Mouse (Mus musculus): ENCODE results near the gene Adamts2. TPM values are rescaled to one million over a fixed set of nuclear protein-coding genes. Genes with fewer than 3 reads are reported as not detected.

Adamts2 gene
- polyA plus RNA-seq, 1 experiment = 8.2 TPM

- TF ChIP-seq CTCF (IDR thresholded peaks at IDR 0.05; ENCODE audit: borderline replicate concordance, extremely low read depth, insufficient read depth, insufficient read length) = no peak
- DNase-seq (ENCODE audit: low read depth) = no peak
Measured at GRCm38 (mm10) chr11:50650037-50650436, 48.2 kb downstream of the Adamts2 start.

GRCm38 (mm10) chr11:50653746-50654431 is 52.0 kb downstream of the Adamts2 start:
- no peak for TF ChIP-seq POLR2A (IDR thresholded peaks at IDR 0.05; ENCODE audit: borderline replicate concordance, extremely low read depth, insufficient read depth, insufficient read length, poor library complexity, severe bottlenecking)
- TF ChIP-seq CTCF (IDR thresholded peaks at IDR 0.05; ENCODE audit: borderline replicate concordance, extremely low read depth, insufficient read depth, insufficient read length) = no peak
- DNase-seq (ENCODE audit: low read depth) = no peak

GRCm38 (mm10) chr11:50658826-50659225 is 56.9 kb downstream of the Adamts2 start:
- peak; percentile 37 for DNase-seq (ENCODE audit: low read depth)

GRCm38 (mm10) chr11:50662176-50662575 is 60.3 kb downstream of the Adamts2 start:
- DNase-seq (ENCODE audit: low read depth) = no peak
- no peak for TF ChIP-seq POLR2A (IDR thresholded peaks at IDR 0.05; ENCODE audit: borderline replicate concordance, extremely low read depth, insufficient read depth, insufficient read length, poor library complexity, severe bottlenecking)
- no peak for TF ChIP-seq CTCF (IDR thresholded peaks at IDR 0.05; ENCODE audit: borderline replicate concordance, extremely low read depth, insufficient read depth, insufficient read length)

More at GRCm38 (mm10) chr11:50658826-50659225, 56.9 kb downstream of the Adamts2 start:
- TF ChIP-seq CTCF (IDR thresholded peaks at IDR 0.05; ENCODE audit: borderline replicate concordance, extremely low read depth, insufficient read depth, insufficient read length) = no peak
- no peak for TF ChIP-seq POLR2A (IDR thresholded peaks at IDR 0.05; ENCODE audit: borderline replicate concordance, extremely low read depth, insufficient read depth, insufficient read length, poor library complexity, severe bottlenecking)

GRCm38 (mm10) chr11:50664826-50665225 is 62.9 kb downstream of the Adamts2 start:
- no peak for DNase-seq (ENCODE audit: low read depth)
- TF ChIP-seq CTCF (IDR thresholded peaks at IDR 0.05; ENCODE audit: borderline replicate concordance, extremely low read depth, insufficient read depth, insufficient read length) = no peak
- TF ChIP-seq POLR2A (IDR thresholded peaks at IDR 0.05; ENCODE audit: borderline replicate concordance, extremely low read depth, insufficient read depth, insufficient read length, poor library complexity, severe bottlenecking) = no peak

GRCm38 (mm10) chr11:50669542-50670362 is 67.9 kb downstream of the Adamts2 start:
- TF ChIP-seq CTCF (IDR thresholded peaks at IDR 0.05; ENCODE audit: borderline replicate concordance, extremely low read depth, insufficient read depth, insufficient read length) = no peak
- TF ChIP-seq POLR2A (IDR thresholded peaks at IDR 0.05; ENCODE audit: borderline replicate concordance, extremely low read depth, insufficient read depth, insufficient read length, poor library complexity, severe bottlenecking) = no peak

GRCm38 (mm10) chr11:50670363-50670725 is 68.5 kb downstream of the Adamts2 start:
- TF ChIP-seq CTCF (IDR thresholded peaks at IDR 0.05; ENCODE audit: borderline replicate concordance, extremely low read depth, insufficient read depth, insufficient read length) (no peak), POLR2A (IDR thresholded peaks at IDR 0.05; ENCODE audit: borderline replicate concordance, extremely low read depth, insufficient read depth, insufficient read length, poor library complexity, severe bottlenecking) (no peak)

More at GRCm38 (mm10) chr11:50669542-50670362, 67.9 kb downstream of the Adamts2 start:
- peak; percentile 67 for DNase-seq (ENCODE audit: low read depth)

GRCm38 (mm10) chr11:50670881-50671280 is 69.0 kb downstream of the Adamts2 start:
- TF ChIP-seq POLR2A (IDR thresholded peaks at IDR 0.05; ENCODE audit: borderline replicate concordance, extremely low read depth, insufficient read depth, insufficient read length, poor library complexity, severe bottlenecking) (no peak), CTCF (IDR thresholded peaks at IDR 0.05; ENCODE audit: borderline replicate concordance, extremely low read depth, insufficient read depth, insufficient read length) (no peak)
- no peak for DNase-seq (ENCODE audit: low read depth)

More at GRCm38 (mm10) chr11:50670363-50670725, 68.5 kb downstream of the Adamts2 start:
- no peak for DNase-seq (ENCODE audit: low read depth)

GRCm38 (mm10) chr11:50671376-50671775 is 69.5 kb downstream of the Adamts2 start:
- no peak for DNase-seq (ENCODE audit: low read depth)
- TF ChIP-seq POLR2A (IDR thresholded peaks at IDR 0.05; ENCODE audit: borderline replicate concordance, extremely low read depth, insufficient read depth, insufficient read length, poor library complexity, severe bottlenecking) (no peak), CTCF (IDR thresholded peaks at IDR 0.05; ENCODE audit: borderline replicate concordance, extremely low read depth, insufficient read depth, insufficient read length) (no peak)

- TF ChIP-seq POLR2A (IDR thresholded peaks at IDR 0.05; ENCODE audit: borderline replicate concordance, extremely low read depth, insufficient read depth, insufficient read length, poor library complexity, severe bottlenecking) = no peak
- no peak for TF ChIP-seq CTCF (IDR thresholded peaks at IDR 0.05; ENCODE audit: borderline replicate concordance, extremely low read depth, insufficient read depth, insufficient read length)
- no peak for DNase-seq (ENCODE audit: low read depth)
Measured at GRCm38 (mm10) chr11:50671820-50672310, 70.0 kb downstream of the Adamts2 start.

- DNase-seq (ENCODE audit: low read depth) = peak; percentile 27
- TF ChIP-seq CTCF (IDR thresholded peaks at IDR 0.05; ENCODE audit: borderline replicate concordance, extremely low read depth, insufficient read depth, insufficient read length) (no peak), POLR2A (IDR thresholded peaks at IDR 0.05; ENCODE audit: borderline replicate concordance, extremely low read depth, insufficient read depth, insufficient read length, poor library complexity, severe bottlenecking) (no peak)
Measured at GRCm38 (mm10) chr11:50672866-50673265, 71.0 kb downstream of the Adamts2 start.

Data from brain, embryonic 14.5 days (tissue).